In the genomic region with DNA sequence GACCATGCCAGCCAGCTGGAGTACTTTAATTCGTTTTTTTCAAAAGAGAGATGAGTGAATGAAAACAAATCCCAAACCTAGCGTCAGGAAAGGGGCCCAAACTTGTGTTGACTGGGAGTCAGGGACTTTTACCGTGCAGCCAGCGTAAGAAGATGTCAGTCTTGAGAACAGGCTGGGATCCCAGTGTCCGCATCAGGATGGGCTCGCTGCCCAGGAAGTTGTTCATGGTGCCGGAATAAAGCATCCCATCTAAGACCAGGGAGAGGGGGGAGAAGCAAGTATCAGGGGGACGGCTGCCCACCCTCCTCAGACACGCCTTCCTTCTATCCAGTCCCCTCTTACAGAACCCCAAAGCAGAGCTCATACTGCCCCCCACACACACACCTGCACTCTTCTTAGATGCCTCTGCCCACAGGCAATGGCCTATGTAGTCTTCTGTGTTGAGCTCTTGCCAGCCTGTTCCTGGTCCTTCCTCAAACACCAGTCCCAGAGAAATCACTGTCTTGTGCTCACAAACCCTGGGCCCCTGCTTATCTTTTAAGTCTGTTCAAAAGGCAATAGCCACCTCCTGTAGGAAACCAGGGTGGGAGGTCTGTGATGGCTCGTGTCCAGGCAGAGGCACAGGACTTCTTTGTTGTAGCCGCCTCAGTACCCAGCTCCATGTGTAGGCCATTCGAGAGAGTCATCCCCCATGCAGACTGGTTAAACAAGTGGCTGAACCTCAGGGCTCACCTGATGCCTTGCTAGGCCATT, we compare ENCODE assay signal across 14 mouse cellular contexts. TPM values are rescaled to one million over a fixed set of nuclear protein-coding genes. Genes with fewer than 3 reads are reported as not detected.
DNase-seq lines count a peak whose midpoint lies in the region; ATAC-seq and TF ChIP-seq lines count a peak whose summit lies in the region.
"Had no signal": no experiment of that assay in that cellular context is flagged by ENCODE, and none has a peak within 500 bp of the region (broad histone marks: within the 10 kb centered on the region; RNA-seq: fewer than 3 reads in every experiment).

No protein-coding gene starts in this region.

- peak; percentile 42 for DNase-seq in hindbrain, postnatal 0 days (ENCODE audit: low spot score)
- DNase-seq in brain, embryonic 14.5 days (ENCODE audit: low read depth) = peak; percentile 39
- no peak for DNase-seq in layer of hippocampus, adult 18-20 months (ENCODE audit: low spot score in 2 of 2)
- DNase-seq: kidney, postnatal 36 days; right cerebral cortex, adult 18-20 months; spleen, adult 18-20 months; thymus, postnatal 14 days had no signal

- no peak overlapping the region for H3K27ac ChIP-seq in hindbrain, postnatal 0 days
- no peak overlapping the region for H3K27ac ChIP-seq in hindbrain, embryonic 12.5 days
- 0 out of 2 replicates have a peak overlapping the region, but pooled peaks have one; percentile 58 for H3K27ac ChIP-seq in embryonic facial prominence, embryonic 13.5 days
- H3K27ac ChIP-seq in midbrain, embryonic 12.5 days (replicated peaks) = no peak overlapping the region
- no peak overlapping the region for H3K27ac ChIP-seq in forebrain, embryonic 15.5 days (replicated peaks)
- H3K27ac ChIP-seq: heart, embryonic 15.5 days had no signal

- H3K4me1 ChIP-seq in hindbrain, postnatal 0 days (ENCODE audit: insufficient read depth, low read length) = 0 out of 2 replicates have a peak, but pooled peaks cover 4% of the 10 kb centered on the region
- H3K4me1 ChIP-seq in hindbrain, embryonic 12.5 days = peaks cover 15% of the 10 kb centered on the region
- H3K4me1 ChIP-seq in embryonic facial prominence, embryonic 13.5 days = peaks cover 29% of the 10 kb centered on the region
- H3K4me1 ChIP-seq in midbrain, embryonic 12.5 days = peaks cover 16% of the 10 kb centered on the region
- H3K4me1 ChIP-seq in forebrain, embryonic 15.5 days = peaks cover 9% of the 10 kb centered on the region; the same call in 1 of the 2 replicates

- no peaks in the 10 kb centered on the region for H3K9me3 ChIP-seq in hindbrain, postnatal 0 days (ENCODE audit: low read length)
- H3K9me3 ChIP-seq in hindbrain, embryonic 12.5 days (replicated peaks) = no peaks in the 10 kb centered on the region
- H3K9me3 ChIP-seq in embryonic facial prominence, embryonic 13.5 days = no peaks in the 10 kb centered on the region
- H3K9me3 ChIP-seq in midbrain, embryonic 12.5 days = no peaks in the 10 kb centered on the region
- H3K9me3 ChIP-seq in forebrain, embryonic 15.5 days = no peaks in the 10 kb centered on the region
- H3K9me3 ChIP-seq: heart, embryonic 15.5 days had no signal

- no peak overlapping the region for H3K4me2 ChIP-seq in hindbrain, postnatal 0 days (ENCODE audit: low read depth, low read length)
- H3K4me2 ChIP-seq in hindbrain, embryonic 12.5 days (replicated peaks) = no peak overlapping the region
- H3K4me2 ChIP-seq in embryonic facial prominence, embryonic 13.5 days = no peak overlapping the region
- H3K4me2 ChIP-seq in midbrain, embryonic 12.5 days (replicated peaks) = peak overlapping the region; percentile 43; the same call in 1 of the 2 replicates
- H3K4me2 ChIP-seq in forebrain, embryonic 15.5 days (replicated peaks) = no peak overlapping the region

- WGBS in hindbrain, postnatal 0 days = 55% methylated on average over 12 of the region's 12 CpGs
- 83% methylated on average over 12 of the region's 12 CpGs for WGBS in hindbrain, embryonic 12.5 days
- 76% methylated on average over 12 of the region's 12 CpGs for WGBS in embryonic facial prominence, embryonic 13.5 days
- WGBS in midbrain, embryonic 12.5 days = 79% methylated on average over 12 of the region's 12 CpGs
- 70% methylated on average over 12 of the region's 12 CpGs for WGBS in forebrain, embryonic 15.5 days

- peaks cover 10% of the 10 kb centered on the region; the same call in 1 of the 2 replicates for H3K36me3 ChIP-seq in hindbrain, postnatal 0 days (ENCODE audit: insufficient read depth, low read length)
- H3K36me3 ChIP-seq in hindbrain, embryonic 12.5 days = peaks cover 27% of the 10 kb centered on the region; the same call in 1 of the 2 replicates
- 0 out of 2 replicates have a peak, but pooled peaks cover 3% of the 10 kb centered on the region for H3K36me3 ChIP-seq in embryonic facial prominence, embryonic 13.5 days
- H3K36me3 ChIP-seq in midbrain, embryonic 12.5 days = peaks cover 33% of the 10 kb centered on the region
- H3K36me3 ChIP-seq in forebrain, embryonic 15.5 days = peaks cover 12% of the 10 kb centered on the region; the same call in 1 of the 2 replicates
- H3K36me3 ChIP-seq: heart, embryonic 15.5 days had no signal

- ATAC-seq in hindbrain, postnatal 0 days = peak; percentile 34; the same call in 1 of the 2 replicates
- no peak for ATAC-seq in hindbrain, embryonic 12.5 days (ENCODE audit: low FRiP score)
- no peak for ATAC-seq in embryonic facial prominence, embryonic 13.5 days (ENCODE audit: insufficient number of reproducible peaks, insufficient read depth, low FRiP score, low TSS enrichment, low read depth)
- ATAC-seq in midbrain, embryonic 12.5 days (ENCODE audit: low FRiP score, low read depth) = no peak
- no peak for ATAC-seq in forebrain, embryonic 15.5 days (replicated peaks)
- ATAC-seq: inflammation-experienced regulatory T-cells, adult 6 months; lung, postnatal 0 days had no signal

- no peak overlapping the region for H3K4me3 ChIP-seq in hindbrain, postnatal 0 days (ENCODE audit: low read length)
- H3K4me3 ChIP-seq in hindbrain, embryonic 12.5 days = no peak overlapping the region
- H3K4me3 ChIP-seq in embryonic facial prominence, embryonic 13.5 days = no peak overlapping the region
- H3K4me3 ChIP-seq in midbrain, embryonic 12.5 days = no peak overlapping the region
- H3K4me3 ChIP-seq in forebrain, embryonic 15.5 days = no peak overlapping the region

- no peak for TF ChIP-seq CTCF in hindbrain, postnatal 0 days (IDR thresholded peaks at IDR 0.05; ENCODE audit: low read depth)
- no peak for TF ChIP-seq CTCF in brain, embryonic 14.5 days (IDR thresholded peaks at IDR 0.05; ENCODE audit: borderline replicate concordance, extremely low read depth, insufficient read depth, insufficient read length)

- no peak overlapping the region for H3K9ac ChIP-seq in hindbrain, postnatal 0 days (replicated peaks; ENCODE audit: low read length)
- no peak overlapping the region for H3K9ac ChIP-seq in hindbrain, embryonic 12.5 days
- H3K9ac ChIP-seq in embryonic facial prominence, embryonic 13.5 days = no peak overlapping the region
- no peak overlapping the region for H3K9ac ChIP-seq in midbrain, embryonic 12.5 days (replicated peaks)
- no peak overlapping the region for H3K9ac ChIP-seq in forebrain, embryonic 15.5 days (replicated peaks)
- H3K9ac ChIP-seq: heart, embryonic 15.5 days had no signal

- no peak for TF ChIP-seq POLR2A in brain, embryonic 14.5 days (IDR thresholded peaks at IDR 0.05; ENCODE audit: borderline replicate concordance, extremely low read depth, insufficient read depth, insufficient read length, poor library complexity, severe bottlenecking)

- H3K27me3 ChIP-seq in hindbrain, postnatal 0 days (ENCODE audit: insufficient read depth, low read length) = no peaks in the 10 kb centered on the region
- H3K27me3 ChIP-seq in hindbrain, embryonic 12.5 days = peaks cover 25% of the 10 kb centered on the region
- H3K27me3 ChIP-seq in embryonic facial prominence, embryonic 13.5 days = no peaks in the 10 kb centered on the region
- peaks cover 28% of the 10 kb centered on the region for H3K27me3 ChIP-seq in midbrain, embryonic 12.5 days
- no peaks in the 10 kb centered on the region for H3K27me3 ChIP-seq in forebrain, embryonic 15.5 days

RNA-seq across cellular contexts. Expression of a gene that starts 10.4 kb away (rescaled TPM):
- total RNA-seq in hindbrain, postnatal 0 days (2014; rRNA removed) = 39.4 and 45.2 TPM in 2 replicates
- 25.4 and 26.5 TPM in 2 replicates for polyA plus RNA-seq in hindbrain, postnatal 0 days (2015; fragmentation: Nextera tagmentation; extraction: Ambion mirVana)
- 17.1 and 18.4 TPM in 2 replicates for polyA plus RNA-seq in hindbrain, embryonic 12.5 days (2016; fragmentation: Nextera tagmentation; extraction: Ambion mirVana)
- polyA plus RNA-seq in brain, embryonic 14.5 days (2012; rRNA removed) = 57.1 and 57.6 TPM in 2 replicates
- 10.3 and 13.3 TPM in 2 replicates for polyA plus RNA-seq in embryonic facial prominence, embryonic 13.5 days (2015; fragmentation: Nextera tagmentation; extraction: Ambion mirVana)
- polyA plus RNA-seq in midbrain, embryonic 12.5 days (2016; fragmentation: Nextera tagmentation; extraction: Ambion mirVana) = 19.3 and 20.3 TPM in 2 replicates
- polyA plus RNA-seq in forebrain, embryonic 15.5 days (2015; fragmentation: Nextera tagmentation; extraction: Ambion mirVana) = 16.3 and 17.7 TPM in 2 replicates
- total RNA-seq in layer of hippocampus, adult 18-20 months (2021) = 10 to 100 TPM; 40.4 to 41.5 TPM

RNA-seq across cellular contexts. Expression of a gene that starts 25.6 kb away (rescaled TPM):
- 68.3 and 68.6 TPM in 2 replicates for total RNA-seq in hindbrain, postnatal 0 days (2014; rRNA removed)
- polyA plus RNA-seq in hindbrain, postnatal 0 days (2015; fragmentation: Nextera tagmentation; extraction: Ambion mirVana) = 31.9 and 34.1 TPM in 2 replicates
- polyA plus RNA-seq in hindbrain, embryonic 12.5 days (2016; fragmentation: Nextera tagmentation; extraction: Ambion mirVana) = 24.9 and 25.9 TPM in 2 replicates
- 39.6 and 41.6 TPM in 2 replicates for polyA plus RNA-seq in brain, embryonic 14.5 days (2012; rRNA removed)
- 16.5 and 16.7 TPM in 2 replicates for polyA plus RNA-seq in embryonic facial prominence, embryonic 13.5 days (2015; fragmentation: Nextera tagmentation; extraction: Ambion mirVana)
- 23.6 and 24.6 TPM in 2 replicates for polyA plus RNA-seq in midbrain, embryonic 12.5 days (2016; fragmentation: Nextera tagmentation; extraction: Ambion mirVana)
- 31.3 and 33.2 TPM in 2 replicates for polyA plus RNA-seq in forebrain, embryonic 15.5 days (2015; fragmentation: Nextera tagmentation; extraction: Ambion mirVana)
- 10 to 100 TPM; 71.9 to 73.0 TPM for total RNA-seq in layer of hippocampus, adult 18-20 months (2021)

RNA-seq across cellular contexts. Expression of a gene that starts 40.4 kb away (rescaled TPM):
- total RNA-seq in hindbrain, postnatal 0 days (2014; rRNA removed) = 39.4 and 60.4 TPM in 2 replicates
- 47.2 and 48.4 TPM in 2 replicates for polyA plus RNA-seq in hindbrain, postnatal 0 days (2015; fragmentation: Nextera tagmentation; extraction: Ambion mirVana)
- polyA plus RNA-seq in hindbrain, embryonic 12.5 days (2016; fragmentation: Nextera tagmentation; extraction: Ambion mirVana) = 73.3 and 82.3 TPM in 2 replicates
- polyA plus RNA-seq in brain, embryonic 14.5 days (2012; rRNA removed) = 35.5 and 60.7 TPM in 2 replicates
- 121 and 153 TPM in 2 replicates for polyA plus RNA-seq in embryonic facial prominence, embryonic 13.5 days (2015; fragmentation: Nextera tagmentation; extraction: Ambion mirVana)
- polyA plus RNA-seq in midbrain, embryonic 12.5 days (2016; fragmentation: Nextera tagmentation; extraction: Ambion mirVana) = 100.0 and 101 TPM in 2 replicates
- 55.1 and 64.8 TPM in 2 replicates for polyA plus RNA-seq in forebrain, embryonic 15.5 days (2015; fragmentation: Nextera tagmentation; extraction: Ambion mirVana)
- 1 to 10 TPM; 5.9 to 6.5 TPM for total RNA-seq in layer of hippocampus, adult 18-20 months (2021)

RNA-seq across cellular contexts. Expression of a gene that starts 59.2 kb away (rescaled TPM):
- 59.7 and 60.8 TPM in 2 replicates for total RNA-seq in hindbrain, postnatal 0 days (2014; rRNA removed)
- 59.1 and 61.1 TPM in 2 replicates for polyA plus RNA-seq in hindbrain, postnatal 0 days (2015; fragmentation: Nextera tagmentation; extraction: Ambion mirVana)
- 48.9 and 61.6 TPM in 2 replicates for polyA plus RNA-seq in hindbrain, embryonic 12.5 days (2016; fragmentation: Nextera tagmentation; extraction: Ambion mirVana)
- polyA plus RNA-seq in brain, embryonic 14.5 days (2012; rRNA removed) = 33.2 and 39.5 TPM in 2 replicates
- polyA plus RNA-seq in embryonic facial prominence, embryonic 13.5 days (2015; fragmentation: Nextera tagmentation; extraction: Ambion mirVana) = 311 and 321 TPM in 2 replicates
- polyA plus RNA-seq in midbrain, embryonic 12.5 days (2016; fragmentation: Nextera tagmentation; extraction: Ambion mirVana) = 34.3 and 42.8 TPM in 2 replicates
- 23.4 and 27.5 TPM in 2 replicates for polyA plus RNA-seq in forebrain, embryonic 15.5 days (2015; fragmentation: Nextera tagmentation; extraction: Ambion mirVana)
- 10 to 100 TPM; 36.5 to 40.2 TPM for total RNA-seq in layer of hippocampus, adult 18-20 months (2021)

Comparison
In these comparisons a context has a peak if more than half of its experiments do, and no peak if none do; other contexts are left out.
1. DNase-seq: peak in hindbrain, postnatal 0 days (single experiment) and brain, embryonic 14.5 days (single experiment); none in layer of hippocampus, adult 18-20 months (0 of 2).